Mouse (Mus musculus): ENCODE measurements around the gene H1fnt. TPM values are rescaled to one million over a fixed set of nuclear protein-coding genes. Genes with fewer than 3 reads are reported as not detected.
A peak's percentile ranks its signal among the peaks of the same experiment; 100 is the strongest.

The H1fnt gene
- not detected in 2 replicates for polyA plus RNA-seq (2015; fragmentation: Nextera tagmentation; extraction: Ambion mirVana)

GRCm38 (mm10) chr15:98257193-98257592 lies at the start of gene H1fnt:
H1fnt (minus strand) TSS chr15:98257293.
- Histone ChIP-seq H3K9ac (ENCODE audit: low read length) (no peak within 1 kb of the TSS), H3K4me1 (replicated peaks; ENCODE audit: control insufficient read depth, insufficient read depth, low read length) (no peaks in the 10 kb centered on the region), H3K4me3 (ENCODE audit: low read length) (no peak within 1 kb of the TSS), H3K4me2 (ENCODE audit: low read depth, low read length) (no peak within 1 kb of the TSS), H3K9me3 (ENCODE audit: control insufficient read depth, low read length) (no peaks in the 10 kb centered on the region), H3K27ac (ENCODE audit: low read length) (no peak within 1 kb of the TSS), H3K27me3 (ENCODE audit: control insufficient read depth, insufficient read depth, low read depth, low read length) (no peaks in the 10 kb centered on the region), H3K36me3 (ENCODE audit: control insufficient read depth, insufficient read depth, low read length) (no peaks in the 10 kb centered on the region)
- ATAC-seq (ENCODE audit: low read depth), result no peak
- 86% methylated on average over 8 of the region's 8 CpGs for WGBS

GRCm38 (mm10) chr15:98295628-98296551 lies 38.8 kb upstream of the H1fnt start, which contains the start of gene Zfp641:
Zfp641 (minus strand) TSS chr15:98296161.
- H3K27me3 ChIP-seq (ENCODE audit: control insufficient read depth, insufficient read depth, low read depth, low read length), result no peaks in the 10 kb centered on the region; the same call in 1 of the 2 replicates
- H3K9me3 ChIP-seq (ENCODE audit: control insufficient read depth, low read length), result no peaks in the 10 kb centered on the region
- H3K4me2 ChIP-seq (ENCODE audit: low read depth, low read length), result peak within 1 kb of the TSS; percentile 87
- no peaks in the 10 kb centered on the region for H3K36me3 ChIP-seq (ENCODE audit: control insufficient read depth, insufficient read depth, low read length)
- no peak within 1 kb of the TSS for H3K27ac ChIP-seq (ENCODE audit: low read length)
- peak within 1 kb of the TSS; percentile 64 for H3K4me3 ChIP-seq (ENCODE audit: low read length)
- 1% methylated on average over 57 of the region's 60 CpGs for WGBS
- H3K9ac ChIP-seq (ENCODE audit: low read length), result peak within 1 kb of the TSS; percentile 75
- H3K4me1 ChIP-seq (replicated peaks; ENCODE audit: control insufficient read depth, insufficient read depth, low read length), result 0 out of 2 replicates have a peak, but pooled peaks cover 3% of the 10 kb centered on the region
- peak; percentile 68 for ATAC-seq (ENCODE audit: low read depth)

- H3K9me3 ChIP-seq (ENCODE audit: control insufficient read depth, low read length), result no peaks in the 10 kb centered on the region
- H3K4me1 ChIP-seq (replicated peaks; ENCODE audit: control insufficient read depth, insufficient read depth, low read length), result 0 out of 2 replicates have a peak, but pooled peaks cover 3% of the 10 kb centered on the region
- no peaks in the 10 kb centered on the region for H3K36me3 ChIP-seq (ENCODE audit: control insufficient read depth, insufficient read depth, low read length)
- H3K27me3 ChIP-seq (ENCODE audit: control insufficient read depth, insufficient read depth, low read depth, low read length), result no peaks in the 10 kb centered on the region; the same call in 1 of the 2 replicates
- no peak overlapping the region for H3K27ac ChIP-seq (ENCODE audit: low read length)
- no peak overlapping the region for H3K4me3 ChIP-seq (ENCODE audit: low read length)
- no peak overlapping the region for H3K9ac ChIP-seq (ENCODE audit: low read length)
- H3K4me2 ChIP-seq (ENCODE audit: low read depth, low read length), result no peak overlapping the region
- WGBS, result 82% methylated on average over 8 of the region's 8 CpGs
- no peak for ATAC-seq (ENCODE audit: low read depth)
Observed at GRCm38 (mm10) chr15:98293651-98294050, 36.6 kb upstream of the H1fnt start.

GRCm38 (mm10) chr15:98288566-98288965 lies 31.5 kb upstream of the H1fnt start:
- no peaks in the 10 kb centered on the region for H3K9me3 ChIP-seq (ENCODE audit: control insufficient read depth, low read length)
- H3K9ac ChIP-seq (ENCODE audit: low read length), result no peak overlapping the region
- WGBS, result 70% methylated on average over 12 of the region's 12 CpGs
- H3K4me1 ChIP-seq (replicated peaks; ENCODE audit: control insufficient read depth, insufficient read depth, low read length), result no peaks in the 10 kb centered on the region
- ATAC-seq (ENCODE audit: low read depth), result no peak
- H3K4me3 ChIP-seq (ENCODE audit: low read length), result no peak overlapping the region
- no peak overlapping the region for H3K27ac ChIP-seq (ENCODE audit: low read length)
- H3K4me2 ChIP-seq (ENCODE audit: low read depth, low read length), result no peak overlapping the region
- no peaks in the 10 kb centered on the region for H3K27me3 ChIP-seq (ENCODE audit: control insufficient read depth, insufficient read depth, low read depth, low read length)
- no peaks in the 10 kb centered on the region for H3K36me3 ChIP-seq (ENCODE audit: control insufficient read depth, insufficient read depth, low read length)

GRCm38 (mm10) chr15:98286418-98286817 lies 29.3 kb upstream of the H1fnt start:
- H3K36me3 ChIP-seq (ENCODE audit: control insufficient read depth, insufficient read depth, low read length), result no peaks in the 10 kb centered on the region
- no peak for ATAC-seq (ENCODE audit: low read depth)
- WGBS, result 62% methylated on average over 7 of the region's 7 CpGs
- H3K9ac ChIP-seq (ENCODE audit: low read length), result no peak overlapping the region
- no peaks in the 10 kb centered on the region for H3K27me3 ChIP-seq (ENCODE audit: control insufficient read depth, insufficient read depth, low read depth, low read length)
- H3K4me3 ChIP-seq (ENCODE audit: low read length), result no peak overlapping the region
- H3K9me3 ChIP-seq (ENCODE audit: control insufficient read depth, low read length), result no peaks in the 10 kb centered on the region
- H3K4me2 ChIP-seq (ENCODE audit: low read depth, low read length), result no peak overlapping the region
- H3K4me1 ChIP-seq (replicated peaks; ENCODE audit: control insufficient read depth, insufficient read depth, low read length), result no peaks in the 10 kb centered on the region
- no peak overlapping the region for H3K27ac ChIP-seq (ENCODE audit: low read length)

- H3K4me3 ChIP-seq (ENCODE audit: low read length), result no peak overlapping the region
- 79% methylated on average over 7 of the region's 7 CpGs for WGBS
- no peak overlapping the region for H3K9ac ChIP-seq (ENCODE audit: low read length)
- no peaks in the 10 kb centered on the region for H3K4me1 ChIP-seq (replicated peaks; ENCODE audit: control insufficient read depth, insufficient read depth, low read length)
- H3K4me2 ChIP-seq (ENCODE audit: low read depth, low read length), result no peak overlapping the region
- no peaks in the 10 kb centered on the region for H3K27me3 ChIP-seq (ENCODE audit: control insufficient read depth, insufficient read depth, low read depth, low read length)
- no peak for ATAC-seq (ENCODE audit: low read depth)
- H3K9me3 ChIP-seq (ENCODE audit: control insufficient read depth, low read length), result no peaks in the 10 kb centered on the region
- no peaks in the 10 kb centered on the region for H3K36me3 ChIP-seq (ENCODE audit: control insufficient read depth, insufficient read depth, low read length)
- H3K27ac ChIP-seq (ENCODE audit: low read length), result no peak overlapping the region
Observed at GRCm38 (mm10) chr15:98257776-98258175, 683 bp upstream of the H1fnt start.

GRCm38 (mm10) chr15:98256271-98256670 lies 822 bp downstream of the H1fnt start:
- H3K9me3 ChIP-seq (ENCODE audit: control insufficient read depth, low read length), result no peaks in the 10 kb centered on the region
- no peaks in the 10 kb centered on the region for H3K36me3 ChIP-seq (ENCODE audit: control insufficient read depth, insufficient read depth, low read length)
- no peaks in the 10 kb centered on the region for H3K27me3 ChIP-seq (ENCODE audit: control insufficient read depth, insufficient read depth, low read depth, low read length)
- no peak for ATAC-seq (ENCODE audit: low read depth)
- H3K27ac ChIP-seq (ENCODE audit: low read length), result no peak overlapping the region
- H3K4me1 ChIP-seq (replicated peaks; ENCODE audit: control insufficient read depth, insufficient read depth, low read length), result no peaks in the 10 kb centered on the region
- no peak overlapping the region for H3K9ac ChIP-seq (ENCODE audit: low read length)
- WGBS, result 83% methylated on average over 13 of the region's 13 CpGs
- H3K4me3 ChIP-seq (ENCODE audit: low read length), result no peak overlapping the region
- no peak overlapping the region for H3K4me2 ChIP-seq (ENCODE audit: low read depth, low read length)

- no peak overlapping the region for H3K4me3 ChIP-seq (ENCODE audit: low read length)
- no peak overlapping the region for H3K4me2 ChIP-seq (ENCODE audit: low read depth, low read length)
- no peaks in the 10 kb centered on the region for H3K27me3 ChIP-seq (ENCODE audit: control insufficient read depth, insufficient read depth, low read depth, low read length)
- H3K36me3 ChIP-seq (ENCODE audit: control insufficient read depth, insufficient read depth, low read length), result no peaks in the 10 kb centered on the region
- WGBS, result 92% methylated on average over 4 of the region's 4 CpGs
- H3K9me3 ChIP-seq (ENCODE audit: control insufficient read depth, low read length), result no peaks in the 10 kb centered on the region
- no peaks in the 10 kb centered on the region for H3K4me1 ChIP-seq (replicated peaks; ENCODE audit: control insufficient read depth, insufficient read depth, low read length)
- H3K27ac ChIP-seq (ENCODE audit: low read length), result no peak overlapping the region
- no peak overlapping the region for H3K9ac ChIP-seq (ENCODE audit: low read length)
- no peak for ATAC-seq (ENCODE audit: low read depth)
Observed at GRCm38 (mm10) chr15:98235442-98235841, 21.7 kb downstream of the H1fnt start.

- Histone ChIP-seq H3K4me2 (ENCODE audit: low read depth, low read length) (no peak within 1 kb of the TSS), H3K9ac (ENCODE audit: low read length) (no peak within 1 kb of the TSS), H3K4me3 (ENCODE audit: low read length) (no peak within 1 kb of the TSS), H3K36me3 (ENCODE audit: control insufficient read depth, insufficient read depth, low read length) (no peaks in the 10 kb centered on the region), H3K27me3 (ENCODE audit: control insufficient read depth, insufficient read depth, low read depth, low read length) (no peaks in the 10 kb centered on the region), H3K9me3 (ENCODE audit: control insufficient read depth, low read length) (no peaks in the 10 kb centered on the region), H3K4me1 (replicated peaks; ENCODE audit: control insufficient read depth, insufficient read depth, low read length) (no peaks in the 10 kb centered on the region), H3K27ac (ENCODE audit: low read length) (no peak within 1 kb of the TSS)
- no peak for ATAC-seq (ENCODE audit: low read depth)
- 83% methylated on average over 4 of the region's 4 CpGs for WGBS
Observed at GRCm38 (mm10) chr15:98234350-98234749, 22.7 kb downstream of the H1fnt start, which contains the start of gene Olfr286. Olfr286 (minus strand) TSS chr15:98234450.

Measured in lung, embryonic 16.5 days (tissue).